Mouse (Mus musculus) hindbrain, embryonic 11.5 days (tissue): ENCODE measurements around the gene Slc45a2. TPM values are rescaled to one million over a fixed set of nuclear protein-coding genes. Genes with fewer than 3 reads are reported as not detected.

ENCODE experiments used
- ATAC-seq: fragments of 200-750 bp; cut with Nextera tagmentation; 2 replicates; pipeline ENCODE4 v1.8.0; 2017; ENCODE audit warnings: mild to moderate bottlenecking, moderate TSS enrichment, moderate library complexity; ENCODE audit not compliant: low FRiP score
- DNase-seq: peaks from one replicate; pipeline ENCODE4 v3.0.0-alpha.2; 2015; ENCODE audit warnings: low spot score
- H3K27ac ChIP-seq: fragments of 300-500 bp; sonication (generic); 2 replicates; pipeline ENCODE4 v1.5.1; 2014; ENCODE audit warnings: mild to moderate bottlenecking, low read depth, low read length
- H3K27me3 ChIP-seq: fragments of 300-500 bp; sonication (generic); 2 replicates; pipeline ENCODE4 v1.6.1; 2014; ENCODE audit warnings: mild to moderate bottlenecking, low read length, moderate library complexity, mixed read lengths; ENCODE audit not compliant: control insufficient read depth, insufficient read depth
- H3K36me3 ChIP-seq: fragments of 300-500 bp; sonication (generic); 2 replicates; pipeline ENCODE4 v1.6.1; 2014; ENCODE audit warnings: mild to moderate bottlenecking, low read length, moderate library complexity, mixed read lengths; ENCODE audit not compliant: control insufficient read depth, insufficient read depth
- H3K4me1 ChIP-seq: fragments of 300-500 bp; sonication (generic); replicated peaks from 2 replicates; pipeline ENCODE4 v1.6.1; 2014; ENCODE audit warnings: low read length, mixed read lengths; ENCODE audit not compliant: control insufficient read depth, insufficient read depth
- H3K4me2 ChIP-seq: fragments of 300-500 bp; sonication (generic); replicated peaks from 2 replicates; pipeline ENCODE4 v1.6.1; 2014; ENCODE audit warnings: mild to moderate bottlenecking, low read depth, low read length
- H3K4me3 ChIP-seq: fragments of 300-500 bp; sonication (generic); 2 replicates; pipeline ENCODE4 v1.5.1; 2014; ENCODE audit warnings: low read depth, low read length
- H3K9ac ChIP-seq: fragments of 300-500 bp; sonication (generic); 2 replicates; pipeline ENCODE4 v1.6.1; 2014; ENCODE audit warnings: low read depth, low read length
- H3K9me3 ChIP-seq: fragments of 300-500 bp; sonication (generic); 2 replicates; pipeline ENCODE4 v1.6.1; 2016; ENCODE audit warnings: low read length; ENCODE audit not compliant: control insufficient read depth
- whole genome bisulfite sequencing: fragments of 180-500 bp; shearing (Covaris S2); extraction: QIAGEN DNeasy Blood & Tissue Kit; methylation state at CpG from one replicate; pipeline ENCODE4 v1.1.7; 2014; 5-methylcytosine and 5-hydroxymethylcytosine counted together
- polyA plus RNA-seq: library from polyadenylated mRNA; unstranded; fragments of >200 nt; fragmentation: Nextera tagmentation; extraction: Ambion mirVana; gene quantifications from 2 replicates; pipeline ENCODE4 v1.2.1, GENCODE M21; 2014

The Slc45a2 gene
- 0.31 and 0.36 TPM in 2 replicates for polyA plus RNA-seq

- 57% methylated on average over 7 of the region's 7 CpGs for WGBS
- DNase-seq, result no peak
- Histone ChIP-seq H3K4me3 (no peak within 1 kb of the TSS), H3K27ac (no peak within 1 kb of the TSS), H3K27me3 (no peaks in the 10 kb centered on the region), H3K4me1 (no peaks in the 10 kb centered on the region), H3K36me3 (no peaks in the 10 kb centered on the region), H3K4me2 (no peak within 1 kb of the TSS), H3K9me3 (no peaks in the 10 kb centered on the region), H3K9ac (no peak within 1 kb of the TSS)
- ATAC-seq, result no peak
Observed at GRCm38 (mm10) chr15:11000421-11000820, at the start of gene Slc45a2. TSS of gene Slc45a2 (plus strand) at chr15:11000721.

- DNase-seq (peak; percentile 4), ATAC-seq (no peak)
- Histone ChIP-seq H3K9me3 (no peaks in the 10 kb centered on the region), H3K9ac (no peak within 1 kb of the TSS), H3K27ac (no peak within 1 kb of the TSS), H3K27me3 (no peaks in the 10 kb centered on the region), H3K36me3 (no peaks in the 10 kb centered on the region), H3K4me3 (no peak within 1 kb of the TSS), H3K4me2 (no peak within 1 kb of the TSS), H3K4me1 (peaks cover 2% of the 10 kb centered on the region)
- WGBS, result 65% methylated on average over 23 of the region's 23 CpGs
Observed at GRCm38 (mm10) chr15:10951951-10952759, 48.4 kb upstream of the Slc45a2 start, which contains the start of gene C1qtnf3. TSS of gene C1qtnf3 (plus strand) at chr15:10952332.

GRCm38 (mm10) chr15:10952760-10953305, 47.7 kb upstream of the Slc45a2 start:
- 44% methylated on average over 4 of the region's 4 CpGs for WGBS
- ATAC-seq, result no peak
- Histone ChIP-seq H3K4me1 (peaks cover 2% of the 10 kb centered on the region), H3K9me3 (no peaks in the 10 kb centered on the region), H3K27me3 (no peaks in the 10 kb centered on the region), H3K27ac (no peak overlapping the region), H3K4me2 (no peak overlapping the region), H3K9ac (no peak overlapping the region), H3K4me3 (no peak overlapping the region), H3K36me3 (no peaks in the 10 kb centered on the region)
- peak; percentile 13 for DNase-seq

- no peaks in the 10 kb centered on the region for H3K27me3 ChIP-seq
- H3K9ac ChIP-seq, result no peak overlapping the region
- no peak overlapping the region for H3K4me3 ChIP-seq
- peaks cover 2% of the 10 kb centered on the region for H3K4me1 ChIP-seq
- DNase-seq, result no peak
- H3K36me3 ChIP-seq, result no peaks in the 10 kb centered on the region
- ATAC-seq, result no peak
- no peaks in the 10 kb centered on the region for H3K9me3 ChIP-seq
- no peak overlapping the region for H3K4me2 ChIP-seq
- 69% methylated on average over 1 of the region's 1 CpGs for WGBS
- H3K27ac ChIP-seq, result no peak overlapping the region
Observed at GRCm38 (mm10) chr15:10953465-10953864, 47.1 kb upstream of the Slc45a2 start.

GRCm38 (mm10) chr15:10954381-10955016, 46.0 kb upstream of the Slc45a2 start:
- no peak overlapping the region for H3K4me3 ChIP-seq
- H3K27ac ChIP-seq, result no peak overlapping the region
- H3K9ac ChIP-seq, result no peak overlapping the region
- WGBS, result 86% methylated on average over 6 of the region's 6 CpGs
- no peaks in the 10 kb centered on the region for H3K9me3 ChIP-seq
- ATAC-seq (no peak), DNase-seq (no peak)
- H3K4me1 ChIP-seq, result peaks cover 2% of the 10 kb centered on the region
- H3K4me2 ChIP-seq, result no peak overlapping the region
- no peaks in the 10 kb centered on the region for H3K27me3 ChIP-seq
- H3K36me3 ChIP-seq, result no peaks in the 10 kb centered on the region

DNA sequence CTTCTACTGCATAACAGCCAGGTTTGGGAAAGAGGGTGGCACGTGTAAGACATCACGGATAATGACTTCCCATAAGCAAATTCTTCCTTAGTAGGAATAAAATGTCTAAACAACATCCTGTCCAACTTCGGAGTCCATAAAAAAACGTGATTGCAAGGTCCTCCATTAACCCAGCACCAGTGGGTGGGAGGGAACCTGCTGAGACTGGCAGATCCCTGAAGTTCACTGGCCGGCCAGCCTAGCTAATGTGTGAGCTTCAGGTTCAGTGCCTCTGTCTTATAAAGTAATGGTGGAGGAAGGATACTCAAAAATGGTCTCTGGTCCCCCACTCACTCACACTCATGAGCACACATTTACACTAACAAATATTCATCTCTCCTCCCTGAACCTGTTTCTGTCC, 45.4 kb upstream of the Slc45a2 start:
- Histone ChIP-seq H3K36me3 (no peaks in the 10 kb centered on the region), H3K27me3 (no peaks in the 10 kb centered on the region), H3K27ac (no peak overlapping the region), H3K9ac (no peak overlapping the region), H3K4me3 (no peak overlapping the region), H3K4me1 (peaks cover 2% of the 10 kb centered on the region), H3K9me3 (no peaks in the 10 kb centered on the region), H3K4me2 (no peak overlapping the region)
- 77% methylated on average over 5 of the region's 5 CpGs for WGBS
- no peak for DNase-seq
- no peak for ATAC-seq

DNA sequence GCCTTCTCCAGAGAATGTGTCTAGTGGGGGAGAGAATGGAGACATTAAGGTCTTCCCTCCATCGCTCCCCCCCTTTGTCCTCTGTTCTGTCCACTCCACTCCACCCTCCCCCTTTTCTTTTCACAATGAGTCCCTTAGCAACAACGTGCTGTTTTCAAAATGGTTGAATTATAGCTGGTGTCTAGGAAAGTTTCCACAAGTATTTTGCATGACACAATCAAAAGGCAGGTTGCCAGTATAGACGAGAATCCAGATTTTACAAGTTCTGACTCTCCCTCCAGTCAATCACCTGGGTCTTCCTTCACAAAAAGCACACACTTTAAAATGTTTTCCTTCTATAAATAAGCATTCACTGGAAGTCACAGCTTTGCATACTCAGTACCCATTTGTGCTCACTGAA, 43.8 kb upstream of the Slc45a2 start:
- Histone ChIP-seq H3K4me3 (no peak overlapping the region), H3K4me2 (no peak overlapping the region), H3K9me3 (no peaks in the 10 kb centered on the region), H3K27me3 (no peaks in the 10 kb centered on the region), H3K27ac (no peak overlapping the region), H3K36me3 (no peaks in the 10 kb centered on the region), H3K9ac (no peak overlapping the region), H3K4me1 (peaks cover 2% of the 10 kb centered on the region)
- WGBS, result 55% methylated on average over 3 of the region's 3 CpGs
- ATAC-seq, result no peak
- no peak for DNase-seq

- Histone ChIP-seq H3K36me3 (no peaks in the 10 kb centered on the region), H3K4me1 (no peaks in the 10 kb centered on the region), H3K27me3 (no peaks in the 10 kb centered on the region), H3K4me2 (no peak overlapping the region), H3K9me3 (no peaks in the 10 kb centered on the region), H3K27ac (no peak overlapping the region), H3K4me3 (no peak overlapping the region), H3K9ac (no peak overlapping the region)
- DNase-seq (no peak), ATAC-seq (no peak)
- WGBS, result 86% methylated on average over 15 of the region's 15 CpGs
Observed at GRCm38 (mm10) chr15:10959277-10960026, 41.1 kb upstream of the Slc45a2 start.
